Mouse (Mus musculus) c-Kit-negative CD71-positive TER-119-positive erythroid progenitor cells, embryonic 14.5 days (primary cell): ENCODE data around the gene Tbcb.
A peak's percentile ranks its signal among the peaks of the same experiment; 100 is the strongest.
"Not testable (repeated sequence)": the region's sequence is repeated elsewhere in the genome, so short reads cannot be mapped to it uniquely, and the experiment has no call there.

Source experiments
- DNase-seq: peaks from one replicate; pipeline ENCODE4 v3.0.0-alpha.2; 2013; ENCODE audit warnings: low read depth, low spot score

Gene Tbcb

DNA sequence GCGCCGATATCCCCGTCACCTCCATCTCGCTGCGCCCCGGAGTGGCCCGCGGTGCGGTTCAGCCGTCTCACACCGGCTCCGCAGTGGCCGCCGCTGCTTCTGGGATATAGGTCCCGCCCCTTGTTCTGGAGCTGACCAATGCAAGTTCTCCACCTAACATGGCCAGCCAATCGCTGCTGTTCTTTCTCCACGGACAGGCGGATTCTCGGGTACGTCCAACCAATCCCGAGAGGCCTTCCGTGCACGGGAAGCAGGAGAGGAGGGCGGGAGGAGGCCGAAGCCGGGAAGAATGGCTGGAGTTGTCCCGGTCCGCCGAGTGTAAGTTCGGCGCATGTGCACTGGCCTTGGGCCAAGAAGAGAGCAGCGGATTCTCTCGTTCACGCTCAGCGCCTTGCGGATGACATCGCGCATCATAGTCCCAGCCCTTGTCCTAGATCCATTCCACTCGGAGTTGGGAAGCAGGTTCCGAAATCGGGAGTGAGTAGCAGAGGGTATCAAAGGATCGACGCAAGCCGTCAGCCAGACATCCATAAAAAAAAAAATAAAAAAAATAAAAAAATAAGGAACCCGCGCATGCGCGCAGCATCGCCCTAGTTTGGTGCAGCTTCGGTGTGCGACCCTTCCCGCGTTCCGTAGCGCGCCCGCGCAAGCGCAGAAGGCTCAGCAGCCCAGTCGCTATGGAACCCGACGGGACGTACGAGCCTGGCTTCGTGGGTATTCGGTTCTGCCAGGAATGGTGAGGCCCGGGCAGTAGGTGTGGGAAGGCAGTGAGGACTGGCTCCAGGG lies at the start of gene Tbcb, which contains the start of gene Polr2i:
Gene Tbcb (minus strand): TSS at position 604 of the 786 bp plus-strand sequence.
Gene Polr2i (plus strand): TSS at position 280 of the 786 bp plus-strand sequence.
- peak; percentile 93 for DNase-seq

DNA sequence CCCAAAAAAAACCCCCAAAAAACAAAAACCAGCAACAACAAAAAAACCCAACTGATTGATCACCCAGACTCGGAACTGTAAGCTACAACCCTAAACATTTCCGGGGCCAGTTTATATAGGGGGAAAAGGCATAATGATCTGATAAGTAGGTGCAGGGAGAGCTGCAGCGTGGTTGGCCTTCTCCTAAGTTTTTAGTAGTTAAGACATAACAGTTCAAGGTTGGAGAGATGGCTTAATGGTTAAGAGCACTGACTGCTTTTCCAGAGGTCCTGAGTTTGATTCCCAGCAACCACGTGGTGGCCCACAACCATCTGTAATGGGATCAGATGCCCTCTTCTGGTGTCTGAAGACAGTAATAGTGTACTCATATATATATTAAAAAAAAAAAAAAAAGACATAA lies 49.5 kb upstream of the Tbcb start:
- DNase-seq: no peak

DNA sequence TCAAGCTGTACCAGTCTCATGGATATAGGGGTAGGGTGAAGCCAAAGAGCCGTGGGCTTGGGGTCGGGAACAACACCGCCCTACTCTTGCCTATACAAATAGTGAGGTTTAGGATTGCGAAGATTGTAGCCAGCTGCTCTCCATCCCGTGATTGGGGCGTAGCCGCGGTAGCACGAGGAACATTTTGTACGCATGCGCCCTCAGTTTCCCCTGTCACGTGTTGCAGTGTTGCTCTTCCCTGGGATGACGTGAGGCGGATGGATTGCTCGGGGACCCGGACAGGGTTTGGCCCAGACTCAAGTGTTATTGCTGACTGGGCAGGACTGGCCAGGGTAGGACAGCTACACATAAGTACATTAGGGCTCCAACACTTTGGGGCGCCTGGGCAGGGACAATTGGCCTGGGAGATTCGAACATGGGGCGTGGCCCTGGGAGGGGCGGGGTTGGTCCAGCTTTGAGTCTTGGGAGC lies 48.6 kb upstream of the Tbcb start:
- DNase-seq: peak; percentile 73

DNA sequence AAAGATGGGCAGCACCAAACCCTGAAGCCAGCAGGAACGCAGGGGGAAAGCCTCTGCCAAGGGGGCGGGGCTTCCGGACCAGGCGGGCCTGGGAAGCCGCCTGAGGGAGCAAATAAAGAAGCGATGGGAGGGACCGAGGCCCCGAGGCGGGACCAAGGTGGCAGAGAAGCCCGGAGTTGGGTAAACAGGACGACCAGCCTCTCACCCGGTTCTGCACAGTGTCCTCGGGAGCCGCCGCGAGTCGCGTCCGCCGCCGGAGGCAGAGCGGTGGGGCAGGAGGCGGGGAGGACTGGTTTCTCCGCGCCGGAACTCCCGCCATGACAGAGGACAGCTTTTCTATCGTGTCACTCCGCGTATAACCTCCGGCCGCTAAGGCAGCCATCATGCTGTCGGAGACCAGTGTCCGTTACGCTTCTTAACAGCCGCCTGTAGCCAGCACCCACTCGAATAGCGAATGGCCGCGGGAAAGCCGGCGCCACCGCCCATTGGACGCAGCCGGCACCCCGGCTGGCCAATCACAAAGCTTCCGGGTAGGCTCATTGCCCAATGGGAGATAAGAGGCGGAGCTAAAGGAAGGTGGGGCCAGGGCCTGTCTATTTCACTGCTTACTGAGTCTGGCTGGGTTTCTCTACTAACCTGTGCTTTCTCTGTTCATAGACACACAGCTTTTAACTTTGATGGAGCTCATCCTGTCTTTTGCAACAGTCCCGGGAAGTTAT lies 48.0 kb upstream of the Tbcb start, which contains the start of the genes Thap8 and Wdr62:
Gene Thap8 (plus strand): TSS at position 144 of the 719 bp plus-strand sequence.
Gene Wdr62 (minus strand): TSS at position 469 of the 719 bp plus-strand sequence.
- peak; percentile 91 for DNase-seq

DNA sequence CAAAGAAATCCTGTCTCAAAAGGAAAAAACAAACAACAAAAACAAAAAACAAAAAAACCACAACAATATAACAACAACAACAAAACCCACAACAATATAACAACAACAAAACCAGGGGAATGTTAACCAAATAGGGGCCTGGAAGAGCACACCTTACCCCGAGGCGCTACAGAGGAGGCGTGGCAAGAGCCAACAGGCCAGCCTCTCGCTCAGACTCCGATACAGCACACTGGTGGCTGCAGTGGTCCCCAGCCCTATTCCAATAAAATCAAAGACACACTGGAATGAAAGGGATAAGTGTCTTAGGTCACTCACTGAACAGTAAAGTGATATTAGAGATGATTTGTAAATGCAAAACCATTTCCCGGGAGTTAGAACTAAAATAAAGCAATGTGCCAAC lies 47.5 kb upstream of the Tbcb start:
- DNase-seq: no peak

DNA sequence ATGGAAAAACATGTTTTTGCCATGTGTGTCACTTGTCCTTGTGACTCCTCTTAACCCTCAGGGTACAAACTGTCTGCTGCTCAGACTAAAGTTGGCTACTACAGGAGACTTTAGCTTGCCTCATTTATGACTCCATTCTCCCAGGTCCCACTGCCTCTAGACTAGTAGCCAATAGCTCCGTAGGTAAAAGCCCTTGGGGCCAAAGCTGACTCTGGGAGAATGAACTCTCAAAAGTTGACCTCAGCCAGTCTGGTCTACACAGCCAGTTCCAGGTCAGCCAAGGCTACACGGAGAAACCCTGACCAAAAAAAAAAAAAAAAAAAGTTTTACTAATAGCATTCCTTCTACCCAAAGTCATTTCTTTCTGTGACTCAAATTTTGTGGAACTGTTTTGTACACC lies 46.8 kb upstream of the Tbcb start:
- DNase-seq: no peak

DNA sequence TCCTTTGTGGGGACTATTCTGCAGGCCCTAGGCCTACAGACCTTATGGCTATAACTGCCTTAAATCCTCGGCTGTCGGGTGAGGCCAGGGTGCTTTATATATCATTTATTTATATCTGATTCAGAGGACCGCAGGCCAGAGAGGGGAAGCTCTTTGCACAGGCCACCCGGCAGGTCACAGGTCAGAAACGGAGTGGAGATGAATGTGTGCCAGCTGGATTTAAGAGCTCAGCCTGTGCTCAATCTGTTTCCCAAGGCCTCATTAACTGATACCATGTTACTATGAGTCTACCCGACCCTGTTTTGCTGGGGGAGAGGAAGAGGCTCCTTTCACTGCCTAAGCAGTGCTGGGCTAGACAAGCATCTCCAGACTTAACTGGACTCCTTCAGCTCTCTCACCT lies 42.3 kb upstream of the Tbcb start:
- DNase-seq: no peak

DNA sequence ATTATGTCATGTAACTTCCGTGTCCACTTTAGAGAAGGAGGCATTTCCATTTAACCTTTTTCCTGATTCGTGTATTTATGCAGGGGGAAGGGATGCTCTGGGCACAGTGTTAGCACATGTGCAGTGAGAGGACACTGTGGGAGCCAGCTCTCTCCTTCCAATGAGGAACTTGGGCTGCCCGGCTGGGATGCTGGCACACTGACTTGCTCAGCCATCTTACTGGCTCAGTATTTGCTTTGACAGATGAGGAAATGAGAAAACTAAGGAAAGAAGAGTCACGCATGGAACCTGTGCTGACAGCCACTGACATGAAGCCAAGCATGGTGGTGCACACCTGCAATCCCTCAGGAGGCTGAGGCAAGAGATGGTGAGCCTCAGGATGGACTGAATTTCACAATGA lies 37.6 kb upstream of the Tbcb start:
- DNase-seq: no peak

DNA sequence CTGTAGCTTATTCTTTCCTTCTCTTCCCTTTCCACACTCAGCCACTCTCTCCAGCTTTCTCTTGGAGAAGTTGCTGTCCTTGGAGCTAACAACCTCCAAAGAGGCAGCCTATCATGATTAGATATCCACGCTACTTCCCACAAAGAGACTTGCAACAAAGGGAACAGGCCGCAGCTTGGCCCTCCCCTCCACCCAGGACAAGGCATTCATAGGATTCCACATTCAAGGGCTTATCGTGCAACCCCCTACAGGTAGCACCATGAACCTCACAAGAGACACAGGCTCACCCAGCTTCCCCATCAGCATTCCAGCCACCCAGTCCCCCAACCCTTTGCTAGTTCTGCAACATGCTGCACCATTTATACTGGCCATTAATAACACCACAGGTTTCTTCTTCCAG lies 34.7 kb upstream of the Tbcb start:
- DNase-seq: no peak

DNA sequence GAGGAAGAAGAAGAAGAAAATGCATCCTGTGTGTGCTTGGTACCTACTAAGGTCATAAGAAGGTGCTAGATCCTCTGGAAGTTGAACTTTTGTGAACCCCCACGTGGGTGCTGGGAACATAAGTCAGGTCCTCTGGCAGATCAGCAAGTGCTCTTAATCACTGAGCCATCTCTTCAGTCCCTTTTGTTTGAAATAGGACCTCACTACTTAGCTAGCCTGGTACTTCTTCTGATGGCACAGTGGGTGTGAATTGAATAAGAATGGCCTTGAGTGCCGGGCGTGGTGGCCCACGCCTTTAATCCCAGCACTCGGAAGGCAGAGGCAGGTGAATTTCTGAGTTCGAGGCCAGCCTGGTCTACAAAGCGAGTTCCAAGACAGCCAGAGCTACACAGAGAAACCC lies 33.9 kb upstream of the Tbcb start:
- no peak for DNase-seq

DNA sequence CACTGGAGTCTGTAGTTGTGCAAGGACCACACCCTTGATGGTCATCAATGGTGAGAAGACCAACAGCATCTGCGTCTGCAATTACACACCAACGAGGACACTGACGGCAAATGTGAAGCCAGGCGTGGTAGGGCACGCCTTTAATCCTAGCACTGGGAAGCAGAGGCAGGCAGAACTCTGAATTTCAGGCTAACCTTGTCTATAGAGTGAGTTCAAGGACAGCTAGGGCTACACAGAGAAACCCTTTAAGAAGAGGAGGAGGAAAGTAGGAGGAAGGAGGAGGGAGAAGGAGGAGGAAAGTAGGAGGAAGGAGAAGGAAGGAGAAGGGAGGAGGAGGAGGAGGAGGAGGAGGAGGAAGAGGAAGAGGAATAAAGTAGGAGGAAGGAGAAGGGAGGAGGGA lies 33.5 kb upstream of the Tbcb start:
- DNase-seq: no peak

DNA sequence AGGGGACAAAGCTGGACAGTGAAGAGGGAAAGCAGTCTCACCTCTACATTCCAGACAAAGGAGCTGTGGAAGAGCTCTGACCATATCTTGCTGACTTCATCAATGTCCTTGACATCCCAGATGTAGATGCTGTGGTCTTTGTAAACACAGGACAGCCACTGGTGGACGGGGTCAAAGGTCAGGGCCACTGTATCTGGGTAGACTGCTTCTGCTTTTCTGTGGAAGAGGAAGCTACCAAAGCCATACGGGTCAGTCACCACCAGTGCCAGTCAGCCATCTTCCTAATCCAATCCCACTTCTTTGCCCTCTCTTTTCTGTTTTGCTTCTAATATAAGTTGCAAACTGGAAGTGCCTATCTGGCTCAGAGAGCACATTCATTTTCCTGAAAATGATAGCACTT lies 33.0 kb upstream of the Tbcb start:
- no peak for DNase-seq

DNA sequence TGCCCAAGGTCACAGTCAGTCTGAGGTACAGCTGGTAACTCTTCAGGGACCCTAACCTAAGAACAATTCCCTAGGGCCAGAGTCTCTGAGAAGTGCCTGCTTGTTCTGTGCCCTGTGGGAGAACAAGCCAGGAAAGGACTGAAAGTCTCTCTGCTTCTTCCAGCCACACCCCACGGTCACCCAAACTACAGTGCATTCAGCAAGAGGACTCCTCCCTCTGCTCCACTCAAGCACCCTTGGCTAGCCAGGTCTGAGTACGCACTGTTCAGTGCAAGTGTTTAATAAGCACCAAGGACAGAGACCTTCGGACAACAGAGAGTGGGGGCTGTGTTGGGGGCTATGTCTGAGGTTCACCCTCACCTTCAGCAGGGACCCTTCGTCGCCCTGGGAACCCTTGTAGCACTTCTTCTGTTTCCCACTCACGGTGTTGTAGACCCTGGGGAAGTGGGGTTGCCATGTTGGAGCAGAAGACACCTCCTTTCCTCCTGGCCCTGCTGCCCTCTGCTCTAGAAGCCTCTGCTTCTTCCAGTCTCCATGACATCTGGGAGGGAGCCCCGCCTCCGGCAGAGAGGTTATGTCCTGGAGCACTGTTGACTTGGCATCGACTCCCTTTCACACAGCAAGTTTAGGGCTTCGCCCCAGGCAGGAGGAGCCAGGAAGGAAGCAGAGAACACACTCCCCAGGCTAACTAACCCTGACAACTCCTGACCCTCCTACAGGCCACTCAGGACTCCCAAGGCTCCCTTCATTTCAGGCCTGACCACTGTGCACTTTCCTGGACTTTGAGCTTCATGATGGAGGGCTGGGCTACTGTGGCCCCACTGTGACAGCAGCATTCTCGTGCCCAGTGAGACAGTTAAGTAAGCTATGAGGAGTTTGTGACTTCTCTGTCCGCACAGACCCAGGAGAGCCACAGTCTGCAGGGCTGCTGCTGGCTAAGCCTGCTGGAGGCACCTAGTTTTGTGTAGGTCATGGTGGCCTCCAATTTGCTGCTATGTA lies 20.2 kb upstream of the Tbcb start:
- no peak for DNase-seq

DNA sequence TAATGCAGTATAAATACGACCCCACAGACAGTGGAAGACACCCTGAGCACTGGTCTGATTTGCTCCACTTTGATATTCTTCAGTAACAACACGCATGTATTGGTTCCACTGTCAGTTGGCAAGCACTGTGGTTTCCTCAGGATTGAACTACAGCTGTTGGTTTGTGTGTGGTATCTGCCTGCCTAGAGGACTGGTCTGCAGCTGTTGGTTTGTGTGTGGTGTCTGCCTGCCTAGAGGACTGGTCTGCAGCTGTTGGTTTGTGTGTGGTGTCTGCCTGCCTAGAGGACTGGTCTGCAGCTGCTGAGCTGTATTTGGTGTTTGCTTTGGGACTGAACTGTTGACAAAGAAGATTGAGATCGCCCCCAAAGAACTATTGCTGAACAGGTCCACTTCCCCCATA lies 5.3 kb upstream of the Tbcb start:
- not testable (repeated sequence) for DNase-seq

DNA sequence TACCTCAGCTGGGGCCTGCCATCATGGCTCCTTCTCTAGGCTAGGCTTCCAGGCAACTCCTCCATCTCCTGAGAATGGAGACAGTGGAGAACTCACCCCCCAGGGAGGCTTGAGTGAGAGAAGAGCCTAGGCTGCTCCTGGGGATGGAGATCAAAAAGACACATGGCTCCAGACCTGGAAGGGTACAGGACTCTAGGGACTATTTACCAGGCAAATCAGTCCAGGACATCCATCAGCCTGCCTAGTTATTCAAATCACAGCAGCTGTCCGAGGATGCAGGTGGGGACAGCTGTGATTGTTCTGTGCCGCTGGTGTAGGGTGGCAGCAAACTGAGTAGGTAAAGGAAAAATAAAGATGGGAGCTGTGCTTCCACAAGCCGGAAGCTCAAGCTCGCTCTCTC lies 3.6 kb upstream of the Tbcb start, which contains the start of gene Ovol3:
Gene Ovol3 (minus strand): TSS at position 101 of the 400 bp plus-strand sequence.
- DNase-seq: no peak

DNA sequence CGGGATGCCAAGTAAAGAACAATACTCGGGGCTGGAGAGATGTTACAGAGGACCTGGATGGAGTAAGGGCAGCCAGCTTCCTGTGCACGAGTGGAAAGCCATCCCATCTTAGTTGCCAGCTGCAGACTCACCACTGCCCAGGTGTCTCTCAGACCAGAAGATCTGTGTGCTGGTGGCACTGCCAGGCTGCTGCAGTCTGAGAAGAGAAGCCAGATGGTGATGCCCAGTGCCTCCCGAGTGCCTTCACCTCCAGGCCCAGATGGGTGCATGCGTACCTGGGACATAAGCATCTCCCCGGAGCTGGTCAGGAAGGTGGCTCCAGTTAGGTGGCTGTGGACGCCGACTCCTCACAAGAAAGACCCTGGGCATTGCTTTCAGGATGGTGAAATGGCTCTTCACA lies 3.0 kb upstream of the Tbcb start:
- no peak for DNase-seq

DNA sequence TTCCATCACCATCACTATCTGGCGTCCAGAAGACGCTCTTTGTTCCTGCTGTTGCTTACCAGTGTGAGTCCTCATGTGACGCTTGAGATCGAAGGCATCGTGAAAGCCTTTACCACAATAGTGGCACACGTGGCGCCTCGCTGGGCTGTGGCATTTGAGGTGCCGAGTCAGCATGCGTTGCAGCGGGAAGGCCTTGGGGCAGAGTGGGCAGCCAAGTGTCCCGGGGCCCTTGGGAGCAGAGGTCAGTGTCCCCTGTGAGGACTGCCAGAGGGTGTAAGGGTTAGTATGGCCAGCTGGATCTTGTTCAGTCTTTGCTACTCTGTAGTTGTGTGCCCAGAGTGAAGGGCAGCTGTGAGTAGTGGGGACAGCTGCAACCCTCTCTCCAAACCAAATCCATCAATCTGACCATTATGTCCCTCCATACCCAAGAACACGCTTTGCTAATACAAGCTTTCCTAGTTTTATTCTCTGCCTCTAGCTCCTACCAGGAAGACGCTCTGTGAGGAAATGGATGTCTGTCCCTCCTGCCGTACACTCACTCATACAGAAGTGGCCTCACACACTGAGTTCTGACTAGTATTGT lies 2.3 kb upstream of the Tbcb start:
- no peak for DNase-seq

DNA sequence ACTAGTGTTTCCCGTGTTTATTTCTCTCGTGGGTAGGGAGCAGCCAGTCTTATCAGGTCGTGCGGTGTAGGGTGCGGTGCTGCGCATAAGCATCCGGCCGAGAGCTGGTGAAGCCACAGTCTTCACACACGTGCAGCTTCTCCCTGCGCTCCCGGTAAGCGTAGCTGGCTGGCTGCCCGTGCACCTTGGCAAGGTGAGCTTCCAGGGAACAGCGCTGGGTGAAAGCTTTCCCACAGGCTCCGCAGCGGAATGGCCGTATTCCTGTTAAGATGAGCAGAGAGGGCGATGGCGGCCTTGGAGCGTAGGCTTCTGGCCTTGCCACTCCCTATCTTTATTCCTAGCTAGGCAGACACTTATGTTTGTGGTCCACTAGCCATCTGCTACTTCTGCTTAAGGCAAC lies 1.3 kb upstream of the Tbcb start:
- no peak for DNase-seq

DNA sequence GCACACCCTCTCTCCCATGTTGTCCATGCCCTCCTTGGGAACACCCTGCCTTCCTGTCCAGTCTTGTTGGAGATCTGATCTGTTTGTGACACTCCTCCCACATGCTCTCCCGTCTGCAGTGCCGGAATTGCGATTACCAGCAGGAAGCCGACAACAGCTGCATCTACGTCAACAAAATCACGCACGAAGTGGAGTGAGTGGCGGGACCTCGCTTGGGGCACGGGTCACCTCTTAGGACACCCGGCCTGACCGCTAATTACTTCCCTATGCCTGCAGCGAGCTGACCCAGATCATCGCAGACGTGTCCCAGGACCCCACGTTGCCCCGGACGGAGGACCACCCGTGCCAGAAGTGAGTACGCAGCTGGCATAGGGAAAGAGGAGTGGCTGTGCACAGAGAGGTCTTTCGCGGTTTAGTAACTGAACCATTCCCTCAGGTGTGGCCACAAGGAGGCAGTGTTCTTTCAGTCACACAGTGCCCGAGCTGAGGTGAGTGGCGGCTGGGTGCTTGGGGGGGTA lies 618 bp upstream of the Tbcb start:
- DNase-seq: peak; percentile 46

DNA sequence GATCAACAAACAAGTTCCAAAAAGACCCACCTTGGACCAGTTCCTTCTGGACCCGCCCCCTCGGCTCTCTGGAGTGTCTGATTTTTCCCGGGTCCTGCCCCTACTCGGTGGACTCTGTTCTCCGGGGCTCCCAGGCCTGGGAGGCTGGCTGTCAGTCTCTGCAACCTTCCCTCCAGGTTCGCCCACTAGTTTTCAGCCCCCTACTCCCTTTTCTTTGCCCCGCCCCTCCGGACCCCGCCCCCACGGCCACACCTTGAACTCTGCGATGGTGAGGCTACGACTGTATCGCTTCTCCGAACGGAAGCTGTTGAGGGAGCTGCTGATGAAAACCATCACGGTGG lies 774 bp downstream of the Tbcb start:
- no peak for DNase-seq

DNA sequence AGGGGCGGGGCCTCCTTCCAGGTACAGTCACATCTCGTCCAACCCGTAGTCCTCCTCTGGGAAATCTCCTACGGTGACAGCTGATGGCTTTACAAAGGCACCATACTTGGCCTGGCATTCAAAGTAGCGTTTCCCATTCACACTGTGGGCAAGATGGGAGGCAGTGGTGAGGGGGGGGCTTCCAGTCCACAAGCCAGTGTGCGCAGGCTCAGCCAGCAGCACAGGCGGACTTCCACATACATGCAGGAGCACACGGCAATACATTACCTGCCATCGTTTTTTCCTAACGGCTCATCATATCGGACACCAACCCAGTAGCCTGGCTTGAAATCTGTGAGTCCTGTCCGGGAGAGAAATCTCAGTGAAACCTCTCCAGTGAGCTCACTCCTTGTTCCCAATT lies 7.9 kb downstream of the Tbcb start:
- DNase-seq: no peak
